Mouse (Mus musculus) 3134 (cell line): ENCODE data around the gene Fgf23.
A peak's percentile ranks its signal among the peaks of the same experiment; 100 is the strongest.

Source experiments
- DNase-seq: peaks from one replicate; pipeline ENCODE4 v3.0.0-alpha.2; 2011; ENCODE audit warnings: low spot score; ENCODE audit not compliant: insufficient read length; ENCODE audit errors: extremely low read depth

Fgf23 gene

DNA sequence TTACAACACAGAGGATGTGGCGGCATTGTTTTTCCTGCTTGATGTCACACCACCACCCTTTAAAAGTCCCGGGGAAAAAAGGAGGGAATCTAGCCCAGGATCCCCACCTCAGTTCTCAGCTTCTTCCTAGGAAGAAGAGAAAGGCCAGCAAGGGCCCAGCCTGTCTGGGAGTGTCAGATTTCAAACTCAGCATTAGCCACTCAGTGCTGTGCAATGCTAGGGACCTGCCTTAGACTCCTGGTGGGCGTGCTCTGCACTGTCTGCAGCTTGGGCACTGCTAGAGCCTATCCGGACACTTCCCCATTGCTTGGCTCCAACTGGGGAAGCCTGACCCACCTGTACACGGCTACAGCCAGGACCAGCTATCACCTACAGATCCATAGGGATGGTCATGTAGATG is at the start of gene Fgf23:
Gene Fgf23 (plus strand): TSS at position 86 of the 400 bp plus-strand sequence.
- no peak for DNase-seq

DNA sequence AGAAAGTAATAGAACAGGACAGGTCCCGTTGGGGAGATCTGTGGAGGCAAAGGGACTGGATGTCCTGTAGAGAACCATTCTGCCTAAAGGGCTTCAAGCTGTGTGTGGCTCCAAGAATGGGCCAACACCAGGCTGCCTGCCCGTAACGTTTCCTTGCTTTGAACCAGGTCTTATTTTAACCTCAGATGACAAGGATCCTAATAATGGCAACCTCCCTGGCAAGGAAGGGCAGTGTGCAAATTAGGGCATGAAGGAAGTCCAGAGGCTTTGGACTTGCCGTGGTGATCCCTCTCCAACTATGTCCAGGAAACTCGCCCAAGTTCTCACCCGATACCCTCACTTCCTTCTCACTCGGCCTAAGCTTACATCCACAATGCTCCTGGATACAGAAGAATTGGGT is 47.9 kb upstream of the Fgf23 start:
- no peak for DNase-seq

DNA sequence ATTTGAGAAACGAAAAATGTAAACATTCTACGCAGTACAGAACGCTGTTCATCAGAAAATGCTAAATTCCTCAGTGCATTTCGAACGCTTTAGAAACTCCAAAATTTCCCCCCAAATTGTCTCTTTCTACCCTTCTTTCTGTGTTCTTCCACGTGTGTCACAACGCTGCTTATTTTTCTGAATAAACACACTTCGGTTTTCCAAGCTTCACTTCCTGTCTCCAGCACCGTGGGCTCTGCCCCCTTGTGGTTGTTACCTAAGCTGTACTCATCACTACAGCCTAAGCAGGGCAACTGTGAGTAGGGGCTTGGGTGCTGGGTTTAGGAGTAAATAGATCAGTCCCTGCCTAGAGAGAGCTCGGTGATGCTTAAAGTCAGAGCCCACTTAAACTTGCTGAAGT is 37.9 kb upstream of the Fgf23 start:
- no peak for DNase-seq

DNA sequence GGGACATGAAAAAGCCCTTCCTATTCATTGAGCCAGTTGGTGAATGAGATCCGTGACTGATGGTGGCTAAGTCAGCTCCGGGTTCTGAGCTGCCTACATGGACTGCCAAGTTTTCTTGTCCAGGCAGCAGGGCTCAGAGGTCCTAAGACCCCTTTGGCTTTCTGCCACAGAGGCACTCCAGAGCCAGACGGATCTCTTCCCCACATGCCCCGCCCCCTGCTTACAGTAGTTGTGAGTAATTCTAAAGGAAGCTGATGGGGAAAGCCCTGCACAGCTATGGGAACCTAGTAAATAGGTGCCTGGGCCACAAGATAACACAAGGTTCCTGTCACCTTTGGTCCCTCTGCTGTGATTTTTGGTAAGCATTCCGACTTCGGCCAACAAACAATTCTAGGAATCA is 27.8 kb upstream of the Fgf23 start:
- DNase-seq: peak; percentile 19

DNA sequence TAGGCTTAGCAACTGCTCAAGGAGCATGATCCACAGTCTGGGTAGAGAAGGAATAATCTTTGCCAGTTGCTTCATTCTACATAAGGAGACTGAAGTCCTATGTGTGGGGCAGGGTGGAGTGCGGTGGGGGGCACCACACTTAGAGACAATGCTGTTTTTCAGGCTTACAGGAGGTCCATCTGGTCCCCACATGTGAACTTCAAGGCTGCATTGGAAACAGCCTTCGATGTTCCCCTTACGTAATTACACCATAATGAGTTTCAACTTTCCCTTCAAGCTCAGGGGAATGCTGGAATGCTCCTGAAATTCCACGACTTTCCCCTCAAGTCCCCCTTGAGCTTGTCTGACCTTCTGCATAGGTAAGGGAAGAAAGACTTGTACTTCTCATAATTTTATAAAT is 21.9 kb upstream of the Fgf23 start:
- DNase-seq: no peak

DNA sequence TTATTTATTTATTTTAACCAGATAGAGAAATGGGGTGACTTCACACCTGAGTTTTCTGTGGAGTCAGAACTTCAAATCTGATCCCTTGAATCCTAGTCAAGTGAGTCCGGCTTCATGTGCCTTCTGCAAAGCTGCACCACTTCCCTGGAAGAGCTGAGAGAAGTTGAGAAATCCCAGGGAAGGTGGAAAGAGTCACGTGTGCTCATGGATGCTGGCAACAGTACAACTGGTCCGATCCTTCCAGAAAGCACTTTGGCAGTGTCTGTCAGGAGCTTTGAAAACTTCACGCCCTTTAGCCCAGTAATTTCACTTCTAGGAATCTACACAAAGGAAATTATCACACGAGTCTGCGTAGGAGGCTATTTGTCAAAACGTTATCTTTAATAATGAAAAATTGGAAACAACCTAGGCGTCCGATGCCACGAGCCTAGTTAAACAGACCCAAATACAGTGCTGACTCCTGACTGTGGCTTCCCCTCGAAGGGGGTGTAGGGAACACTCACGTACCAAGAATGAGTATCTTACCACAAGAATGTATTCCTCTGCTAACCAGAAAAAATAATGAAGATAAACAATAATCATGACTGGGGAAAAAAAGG is 15.6 kb upstream of the Fgf23 start:
- DNase-seq: peak; percentile 70

DNA sequence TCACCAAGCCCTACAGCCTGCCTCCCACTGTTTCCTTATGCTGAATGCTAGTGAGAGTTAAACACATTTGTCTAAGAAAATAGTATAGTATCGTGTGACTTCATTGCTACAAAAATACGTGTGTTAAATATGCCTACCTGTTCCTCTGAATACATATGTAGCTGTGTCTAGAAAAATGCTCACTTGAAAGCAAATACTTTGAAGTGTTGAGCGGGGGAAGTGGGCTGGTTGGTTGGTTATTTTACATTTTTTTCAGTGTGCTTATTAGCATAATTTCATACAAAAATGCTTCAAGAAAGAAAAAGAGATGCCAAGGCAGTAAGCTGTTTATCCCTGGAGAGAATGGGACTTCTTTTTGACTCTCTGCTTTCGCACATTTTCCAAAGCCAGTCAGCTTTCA is 12.7 kb upstream of the Fgf23 start:
- DNase-seq: no peak

DNA sequence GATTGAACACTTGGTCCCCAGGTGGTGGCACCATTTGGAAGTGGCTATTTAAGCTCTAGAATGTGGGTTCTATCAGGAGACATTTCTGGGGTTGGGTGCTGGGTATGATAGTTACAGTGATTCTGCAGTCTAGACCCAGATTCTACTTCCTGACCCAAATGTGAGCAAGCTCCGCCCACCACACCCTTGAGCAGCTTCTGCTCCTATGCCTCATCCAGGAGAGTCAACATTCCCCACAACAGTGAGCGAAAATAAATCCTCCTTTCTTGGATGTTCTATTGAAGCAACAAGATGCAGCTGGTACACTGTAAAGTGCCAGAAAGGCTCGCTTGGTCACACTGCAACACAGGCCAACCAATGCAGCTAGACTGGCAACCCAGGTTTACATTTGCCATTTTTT is 8.8 kb upstream of the Fgf23 start:
- no peak for DNase-seq

DNA sequence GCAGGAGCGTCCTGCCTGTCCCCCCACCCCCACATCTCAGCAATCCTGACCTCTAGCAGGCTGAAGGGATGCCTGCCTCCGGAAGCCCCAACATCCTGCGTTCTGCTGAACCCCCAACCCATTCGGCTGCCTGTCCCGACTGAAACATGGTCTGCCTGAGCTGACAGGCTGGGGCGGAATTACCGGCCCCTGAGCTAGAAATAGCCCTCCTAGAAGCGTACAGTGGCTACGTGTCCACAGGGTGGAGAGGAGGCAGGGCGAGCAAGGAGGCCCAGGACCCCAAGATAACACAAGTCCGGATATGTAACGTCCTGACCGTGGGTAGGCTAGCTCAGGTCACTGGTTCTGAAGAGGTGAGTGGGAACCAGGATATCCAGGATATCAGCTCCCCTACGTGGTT is 7.9 kb upstream of the Fgf23 start:
- DNase-seq: no peak

DNA sequence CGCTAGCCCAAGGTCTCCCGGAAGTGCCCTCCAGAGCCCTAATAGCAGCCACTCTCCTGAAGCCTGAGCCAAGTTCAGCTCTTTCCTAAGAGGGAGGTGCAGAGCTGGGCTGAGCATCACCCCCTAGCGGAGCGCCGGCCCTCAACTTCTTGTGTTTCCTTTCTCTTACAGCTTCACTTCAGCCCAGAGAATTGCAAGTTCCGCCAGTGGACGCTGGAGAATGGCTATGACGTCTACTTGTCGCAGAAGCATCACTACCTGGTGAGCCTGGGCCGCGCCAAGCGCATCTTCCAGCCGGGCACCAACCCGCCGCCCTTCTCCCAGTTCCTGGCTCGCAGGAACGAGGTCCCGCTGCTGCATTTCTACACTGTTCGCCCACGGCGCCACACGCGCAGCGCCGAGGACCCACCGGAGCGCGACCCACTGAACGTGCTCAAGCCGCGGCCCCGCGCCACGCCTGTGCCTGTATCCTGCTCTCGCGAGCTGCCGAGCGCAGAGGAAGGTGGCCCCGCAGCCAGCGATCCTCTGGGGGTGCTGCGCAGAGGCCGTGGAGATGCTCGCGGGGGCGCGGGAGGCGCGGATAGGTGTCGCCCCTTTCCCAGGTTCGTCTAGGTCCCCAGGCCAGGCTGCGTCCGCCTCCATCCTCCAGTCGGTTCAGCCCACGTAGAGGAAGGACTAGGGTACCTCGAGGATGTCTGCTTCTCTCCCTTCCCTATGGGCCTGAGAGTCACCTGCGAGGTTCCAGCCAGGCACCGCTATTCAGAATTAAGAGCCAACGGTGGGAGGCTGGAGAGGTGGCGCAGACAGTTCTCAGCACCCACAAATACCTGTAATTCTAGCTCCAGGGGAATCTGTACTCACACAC is 7.4 kb downstream of the Fgf23 start:
- no peak for DNase-seq

DNA sequence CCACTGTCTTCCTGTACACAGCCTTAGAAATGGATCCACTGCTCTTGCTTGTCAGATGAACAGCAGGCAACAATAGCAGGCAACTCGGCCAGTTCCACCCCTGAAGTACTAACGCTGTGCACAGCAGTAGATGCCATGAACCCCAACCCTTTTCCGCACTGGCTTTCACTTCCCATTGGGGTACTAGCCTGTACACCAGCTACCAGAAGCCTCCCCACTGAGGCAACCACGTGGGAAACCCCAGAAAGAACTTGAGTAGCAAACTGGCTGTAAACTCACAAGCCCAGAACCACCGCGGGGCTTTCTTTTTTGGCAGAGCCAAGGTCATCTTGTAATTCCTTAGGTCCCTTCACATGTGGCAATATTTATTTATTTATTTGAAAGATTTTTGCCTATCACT is 9.1 kb downstream of the Fgf23 start:
- no peak for DNase-seq

DNA sequence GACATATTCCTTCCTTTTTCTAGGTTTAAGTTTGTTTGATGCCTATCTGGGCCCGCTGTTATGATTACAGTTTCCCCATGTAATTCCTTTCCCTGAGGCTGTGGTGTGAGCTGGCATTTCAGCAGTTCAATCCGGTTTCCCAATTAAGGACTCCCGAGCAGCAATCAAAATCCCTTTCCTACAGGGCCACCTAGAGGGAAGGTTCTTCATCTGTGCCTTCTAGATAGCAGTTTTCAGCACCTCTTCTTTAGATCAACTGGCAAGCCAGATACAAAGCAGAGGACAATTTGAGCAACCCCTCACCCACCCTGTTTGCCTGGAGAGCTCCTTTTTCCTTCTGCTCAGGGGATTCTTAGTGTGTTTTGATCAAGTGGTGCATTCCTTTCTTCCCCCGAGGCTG is 14.0 kb downstream of the Fgf23 start:
- DNase-seq: no peak

DNA sequence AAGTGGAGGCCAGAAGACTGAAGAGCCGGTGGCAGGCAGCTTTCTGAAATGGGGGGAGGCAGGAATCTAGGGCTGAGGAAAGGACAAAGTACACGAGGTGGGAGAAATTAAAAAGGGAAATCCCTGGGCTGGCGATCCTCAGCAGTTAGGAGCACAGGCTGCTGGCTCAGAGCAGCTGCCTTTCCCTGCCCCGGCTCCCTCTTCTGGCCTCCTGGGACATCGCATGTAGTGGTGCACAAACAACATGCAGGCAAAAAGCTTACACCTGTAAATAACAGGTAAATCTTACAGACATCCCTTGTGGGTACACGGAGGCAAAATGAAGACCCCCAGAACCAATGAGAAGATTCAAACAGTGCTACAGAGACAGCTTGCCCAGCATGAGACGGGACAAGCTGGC is 21.9 kb downstream of the Fgf23 start:
- no peak for DNase-seq

DNA sequence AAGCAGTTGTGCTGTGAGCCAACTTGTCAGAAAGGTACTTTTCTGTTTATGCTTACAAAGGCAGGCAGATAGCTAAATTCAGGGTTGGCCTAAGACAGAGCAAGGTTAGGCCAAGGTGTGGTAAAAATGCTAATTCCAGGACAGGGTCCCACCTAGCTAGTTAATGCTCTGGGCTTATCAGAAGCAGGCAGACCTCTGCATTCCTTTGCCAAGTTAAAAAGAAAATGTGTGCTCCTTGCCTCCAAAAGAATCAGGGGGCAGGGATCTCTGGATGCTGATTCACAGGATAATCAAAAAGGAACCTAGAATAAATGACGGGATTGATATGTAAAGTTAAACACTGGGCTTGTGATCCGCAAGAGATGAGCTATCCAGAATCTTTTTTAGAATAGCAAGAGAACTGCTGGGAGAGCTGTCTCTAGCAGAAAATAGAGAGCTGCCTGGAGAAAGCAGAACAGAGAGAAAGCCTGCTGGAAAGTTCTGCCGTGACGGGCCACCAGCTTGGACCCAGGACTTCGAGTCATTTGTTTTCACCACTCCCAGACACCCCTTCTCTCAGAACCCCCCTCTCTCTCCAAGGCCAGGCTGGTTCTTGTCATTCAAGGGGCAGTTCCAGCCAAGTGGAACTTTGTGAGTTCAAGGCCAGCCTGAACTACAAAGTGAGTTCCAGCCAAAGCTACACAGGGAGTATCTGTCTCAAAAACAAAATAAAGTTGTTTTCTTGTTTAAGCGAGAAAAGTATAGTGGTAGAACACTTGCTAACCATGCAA is 31.0 kb downstream of the Fgf23 start:
- DNase-seq: no peak

DNA sequence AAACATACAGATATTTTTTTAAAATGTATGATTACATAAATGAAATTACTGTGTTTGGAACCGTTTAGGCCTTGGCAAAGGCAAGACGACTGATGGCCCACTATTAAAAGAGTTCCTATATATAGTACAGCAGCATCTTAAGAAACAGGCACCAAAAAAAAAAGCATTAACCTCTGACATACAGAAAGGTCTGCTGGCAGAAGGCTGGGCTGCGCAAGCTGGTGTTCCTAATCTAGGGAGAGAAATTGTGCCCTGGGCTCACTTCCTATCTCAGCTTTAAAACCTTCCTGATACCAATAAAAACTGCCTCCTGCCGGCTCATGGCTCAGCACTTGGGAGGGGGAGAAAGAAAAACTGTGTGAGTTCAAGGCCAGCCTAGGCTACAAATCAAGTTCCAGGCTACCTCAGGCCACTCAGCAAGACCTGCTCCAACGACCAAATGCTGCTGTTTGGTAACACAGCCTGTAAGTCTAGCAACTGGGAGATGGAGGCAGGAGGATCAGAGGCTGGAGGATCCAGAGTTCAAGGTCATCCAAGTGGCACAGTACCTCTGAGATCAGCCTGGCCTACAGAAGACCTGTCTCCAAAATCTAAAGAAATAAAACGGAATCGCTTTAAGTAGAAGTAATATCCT is 31.8 kb downstream of the Fgf23 start:
- no peak for DNase-seq

DNA sequence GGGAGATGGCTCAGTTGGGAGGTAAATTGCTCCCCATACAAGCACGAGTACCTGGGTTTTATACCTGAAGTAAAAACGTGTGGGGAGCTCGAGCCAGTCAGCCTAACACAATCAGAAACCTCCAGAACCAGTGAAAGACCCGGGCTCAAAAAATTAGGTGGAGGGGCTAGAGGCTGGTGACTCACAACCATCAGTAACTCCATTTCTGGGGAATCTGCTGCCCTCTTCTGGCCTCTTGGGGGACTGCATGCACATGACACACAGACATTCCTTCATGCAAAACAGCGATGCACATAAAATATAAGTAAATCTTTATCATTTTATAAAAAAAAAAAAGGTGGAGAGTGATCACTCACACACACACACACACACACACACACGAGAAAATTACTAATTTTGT is 32.4 kb downstream of the Fgf23 start:
- DNase-seq: no peak

DNA sequence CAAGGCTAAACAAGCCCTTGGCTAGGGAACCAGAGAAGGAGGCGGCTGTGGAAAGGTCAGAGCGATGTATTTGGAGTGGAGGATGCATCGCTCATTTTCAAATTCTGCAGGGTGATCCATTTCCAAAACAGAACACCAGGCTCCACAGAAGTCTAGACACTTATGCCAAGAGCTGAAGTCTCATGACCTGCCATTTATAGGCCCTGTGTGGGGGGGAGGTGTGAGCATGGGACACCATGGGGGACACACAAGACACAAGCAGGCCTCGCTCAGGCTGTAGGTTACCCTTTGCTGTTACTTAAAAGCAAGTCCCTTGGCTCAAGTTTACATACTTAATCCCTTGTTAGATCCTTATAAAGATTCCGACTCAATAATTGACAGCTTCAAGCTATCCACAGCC is 33.5 kb downstream of the Fgf23 start:
- DNase-seq: no peak

DNA sequence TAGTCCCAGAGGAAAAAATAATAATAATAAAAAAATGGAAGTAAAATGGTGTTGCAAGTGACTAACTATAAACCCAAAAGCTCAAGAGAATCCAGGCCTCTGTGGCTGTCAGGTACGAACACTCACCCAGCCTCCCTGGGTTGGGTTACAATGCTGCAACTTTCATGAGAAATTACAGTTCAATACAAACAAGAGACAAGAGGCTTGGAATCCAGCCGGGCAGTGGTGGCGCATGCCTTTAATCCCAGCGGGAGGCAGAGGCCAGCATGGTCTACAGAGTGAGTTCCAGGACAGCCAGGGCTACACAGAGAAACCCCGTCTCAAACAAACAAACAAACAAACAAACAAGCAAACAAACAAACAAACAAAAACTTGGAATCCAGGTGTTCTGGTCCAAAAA is 34.0 kb downstream of the Fgf23 start:
- no peak for DNase-seq

DNA sequence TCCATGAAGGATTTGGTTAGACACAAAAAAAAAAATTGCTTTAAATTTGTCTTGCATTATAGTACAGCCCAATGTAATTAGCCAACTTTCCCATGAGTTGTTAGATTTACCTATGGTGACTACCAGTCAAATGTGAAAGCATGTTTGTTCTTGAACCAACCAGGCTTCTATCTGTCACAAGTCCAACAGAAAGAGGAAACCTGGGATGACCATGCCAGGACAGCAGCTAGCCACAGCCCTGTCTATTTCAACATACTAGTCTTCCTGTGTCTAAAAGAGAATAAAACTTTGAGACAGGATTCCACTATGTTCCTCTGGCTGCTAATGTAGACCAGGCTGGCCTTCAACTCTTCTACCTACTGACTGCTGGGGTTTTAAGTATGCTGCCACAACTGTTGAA is 34.7 kb downstream of the Fgf23 start:
- no peak for DNase-seq

DNA sequence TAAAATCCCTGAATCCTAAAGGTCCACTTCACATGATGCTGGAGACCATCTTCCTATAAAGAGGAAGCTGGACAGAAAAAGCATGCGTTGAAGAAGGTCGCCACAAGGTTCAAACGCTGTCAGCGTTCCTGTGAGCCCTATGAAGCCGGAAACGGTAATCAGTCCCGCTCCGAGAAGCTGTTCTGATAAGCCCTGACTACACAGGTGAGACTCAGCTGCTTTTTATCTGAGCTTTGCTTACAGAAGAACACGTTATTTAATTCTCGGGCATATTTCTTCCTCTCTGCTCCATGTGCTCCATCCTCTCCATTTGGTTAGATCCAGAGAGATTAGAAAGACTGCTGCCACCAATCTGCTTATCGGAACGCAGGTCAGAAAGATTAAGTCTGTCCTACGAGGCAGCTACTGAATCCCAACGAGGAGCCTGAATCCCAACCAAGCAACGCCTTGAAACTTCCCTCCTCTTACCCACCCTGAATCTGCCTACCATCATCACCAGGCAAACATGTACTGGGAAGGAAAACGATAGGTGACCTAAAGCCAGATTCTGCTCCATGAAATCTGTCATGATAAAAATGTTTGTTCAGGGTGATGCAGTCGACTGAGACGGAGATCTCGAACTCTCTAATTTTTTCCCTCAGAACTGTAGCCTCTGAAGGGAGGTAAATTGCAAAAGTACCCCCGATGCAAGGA is 35.8 kb downstream of the Fgf23 start:
- DNase-seq: no peak
